Mouse (Mus musculus) G1E-ER4 (cell line): ENCODE measurements around the gene Riox1. TPM values are rescaled to one million over a fixed set of nuclear protein-coding genes. Genes with fewer than 3 reads are reported as not detected.

ENCODE experiments used
- GATA1 ChIP-seq: IDR thresholded peaks from one replicate; pipeline ENCODE4 v1.8.0; 2012; ENCODE audit warnings: low read length, inconsistent platforms
- polyA plus RNA-seq: library from polyadenylated mRNA; stranded (reverse); fragments of >175 nt; gene quantifications from 2 replicates; pipeline ENCODE4 v1.2.3, GENCODE M21; 2012

Riox1 gene
- polyA plus RNA-seq, 1 experiment: 95.7 TPM

DNA sequence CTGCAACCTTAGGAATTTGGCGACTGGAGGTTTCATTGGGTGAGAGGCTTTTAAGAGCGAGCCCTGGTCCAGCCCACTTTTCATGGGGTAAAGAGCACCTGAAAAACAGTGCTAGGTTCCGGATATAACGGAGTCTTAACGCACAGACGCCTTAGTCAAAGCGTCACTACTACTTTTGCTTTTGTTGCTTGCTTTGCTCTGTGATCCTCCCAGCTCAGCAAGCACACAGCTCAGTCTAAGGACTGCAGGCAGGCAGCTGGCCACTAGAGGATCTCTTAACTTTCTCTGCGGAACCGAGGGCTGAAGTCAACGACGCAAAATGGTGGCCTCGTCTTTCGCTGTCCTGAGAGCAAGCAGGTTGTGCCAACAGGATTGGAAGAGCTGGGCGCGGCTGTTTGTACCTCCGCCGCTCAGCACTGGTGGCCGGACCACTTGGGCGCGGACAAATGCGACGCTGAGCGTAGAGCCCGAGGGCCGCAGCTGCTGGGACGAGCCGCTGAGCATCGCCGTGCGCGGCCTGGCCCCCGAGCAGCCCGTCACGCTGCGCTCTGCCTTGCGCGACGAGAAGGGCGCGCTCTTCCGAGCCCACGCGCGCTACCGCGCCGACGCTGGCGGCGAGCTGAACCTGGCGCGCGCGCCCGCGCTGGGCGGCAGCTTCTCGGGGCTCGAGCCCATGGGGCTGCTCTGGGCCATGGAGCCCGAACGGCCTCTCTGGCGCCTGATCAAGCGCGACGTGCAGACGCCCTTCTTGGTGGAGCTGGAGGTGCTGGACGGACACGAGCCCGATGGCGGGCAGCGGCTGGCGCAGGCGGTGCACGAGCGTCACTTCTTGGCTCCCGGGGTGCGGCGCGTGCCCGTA is 37.4 kb downstream of the Riox1 start, which contains the start of gene Acot2:
Gene Acot2, plus strand, starts transcription at position 279 of the 859 bp plus-strand sequence.
- TF ChIP-seq GATA1: no peak

DNA sequence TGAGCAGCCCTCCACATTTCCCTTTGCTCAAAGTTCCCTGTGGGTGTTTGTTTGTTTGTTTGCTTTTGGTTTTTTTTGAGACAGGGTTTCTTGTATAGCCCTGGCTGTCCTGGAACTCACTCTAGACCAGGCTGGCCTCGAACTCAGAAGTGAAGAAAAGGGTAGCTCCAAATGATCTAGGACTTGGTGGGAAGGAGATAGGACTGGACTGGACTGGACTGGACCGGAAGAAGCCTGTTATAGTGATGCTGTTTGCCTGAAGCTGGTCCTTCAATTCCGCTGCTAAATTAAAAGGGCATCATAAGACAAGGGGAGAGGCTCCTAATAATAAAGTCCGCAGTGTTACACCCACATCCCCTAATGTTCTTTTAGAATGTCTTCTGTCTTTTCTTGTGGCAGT is 38.1 kb downstream of the Riox1 start:
- no peak for TF ChIP-seq GATA1

DNA sequence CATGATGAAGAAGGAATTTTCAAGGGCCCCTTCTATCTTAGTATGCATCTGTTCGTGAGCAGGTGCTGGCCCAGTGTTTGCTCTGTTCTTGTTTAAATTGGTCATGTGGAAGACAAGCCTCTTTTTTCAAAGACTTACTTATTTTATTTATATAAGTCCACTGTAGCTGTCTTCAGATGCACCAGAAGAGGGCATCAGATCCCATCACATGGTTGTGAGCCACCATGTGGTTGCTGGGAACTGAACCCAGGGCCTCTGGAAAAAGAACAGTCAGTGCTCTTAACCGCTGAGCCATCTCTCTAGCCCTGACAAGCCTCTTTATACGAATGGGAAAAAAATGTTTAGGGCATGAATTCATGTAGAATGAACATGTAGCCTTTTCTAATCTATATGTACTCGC is 39.0 kb downstream of the Riox1 start:
- no peak for TF ChIP-seq GATA1

DNA sequence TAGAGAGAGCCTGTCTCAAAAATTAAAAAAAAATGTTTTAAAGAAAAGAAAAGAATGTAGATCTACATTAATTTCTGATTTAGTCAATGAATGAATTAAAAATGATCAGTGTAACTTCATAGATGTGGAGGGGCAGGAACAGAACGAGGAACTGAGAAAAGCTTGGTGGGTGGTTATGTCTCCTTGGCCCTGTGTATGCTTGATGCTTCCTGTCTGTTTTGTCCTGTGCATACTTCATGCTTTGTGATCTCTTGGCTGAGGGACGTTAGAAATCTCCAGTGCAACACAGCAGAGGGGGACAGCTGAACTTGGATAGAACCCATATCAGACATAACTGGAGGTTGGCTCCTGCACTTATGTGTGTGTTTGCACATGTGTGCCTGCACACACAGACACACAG is 46.8 kb downstream of the Riox1 start:
- TF ChIP-seq GATA1: no peak

DNA sequence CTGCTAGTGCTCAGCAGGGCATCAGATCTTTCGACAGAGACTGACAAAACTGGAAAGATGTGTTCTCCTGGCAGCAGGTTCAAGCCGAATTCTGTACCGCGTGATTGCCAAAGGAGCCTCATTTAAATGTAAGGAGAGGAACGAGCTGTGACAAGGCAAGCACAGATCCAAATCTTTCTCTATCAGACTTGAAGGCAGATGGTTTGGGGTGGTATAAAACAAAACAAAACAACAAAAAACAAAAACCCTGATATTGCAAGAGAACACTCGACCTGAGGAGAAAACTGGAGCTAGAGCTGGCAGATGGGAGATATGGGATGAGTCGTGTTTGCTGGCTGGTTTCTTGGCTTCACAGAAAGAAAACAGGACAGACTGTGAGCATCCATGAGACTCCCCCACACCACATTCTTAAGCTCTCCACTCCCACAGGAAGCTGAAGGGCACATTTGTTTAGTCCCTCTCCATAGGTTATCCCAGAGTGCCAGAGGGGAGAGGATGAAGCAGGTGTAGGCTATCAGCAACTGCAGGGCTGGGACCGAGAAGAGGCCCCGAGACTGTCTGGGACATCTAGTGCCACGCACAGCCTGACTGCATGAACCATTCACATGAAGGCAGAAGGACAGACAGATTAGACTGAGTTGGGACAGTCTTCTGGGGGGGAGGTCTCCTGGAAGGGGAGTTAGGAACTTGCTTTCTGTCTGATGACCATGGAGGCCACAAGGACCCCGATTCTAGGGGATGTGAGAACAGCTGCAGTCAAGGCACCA is 48.1 kb downstream of the Riox1 start:
- TF ChIP-seq GATA1: no peak

DNA sequence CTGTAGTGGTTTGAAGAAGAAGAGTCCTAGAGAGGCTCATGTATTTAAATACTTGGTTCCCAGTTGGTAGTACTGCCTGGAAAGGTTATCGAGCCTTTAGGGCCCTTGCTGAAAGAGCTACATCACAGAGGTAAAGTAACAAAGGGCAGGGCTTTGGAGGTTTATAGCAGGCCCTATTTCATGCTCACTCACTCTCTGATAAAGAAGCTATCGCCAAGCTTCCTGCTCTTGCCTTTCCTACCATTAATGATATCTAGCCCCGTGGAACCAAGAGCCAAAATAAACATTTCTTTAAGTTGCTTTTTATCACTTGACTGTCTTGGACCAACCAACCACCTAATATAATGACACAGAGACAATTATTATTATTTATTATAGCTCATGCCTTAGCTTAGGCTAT is 50.0 kb downstream of the Riox1 start:
- no peak for TF ChIP-seq GATA1

Other genes starting within 250 kb of the Riox1 start
- not detected in 2 replicates for gene Papln, start 187.0 kb upstream of the Riox1 start, polyA plus RNA-seq
- 24.1 and 25.9 TPM in 2 replicates for gene Numb, start 28.7 kb upstream of the Riox1 start, polyA plus RNA-seq
- gene Heatr4, start 34.2 kb downstream of the Riox1 start, polyA plus RNA-seq: not detected in 2 replicates
- gene Acot2, start 37.3 kb downstream of the Riox1 start, polyA plus RNA-seq: not detected in 2 replicates
- gene Acot1, start 58.9 kb downstream of the Riox1 start, polyA plus RNA-seq: not detected in 2 replicates
- gene Acot4, start 87.8 kb downstream of the Riox1 start, polyA plus RNA-seq: not detected in 2 replicates
- gene Gm49366, start 88.3 kb downstream of the Riox1 start, polyA plus RNA-seq: not detected in 2 replicates
- gene Acot3, start 101.5 kb downstream of the Riox1 start, polyA plus RNA-seq: not detected in 2 replicates
- not detected in 2 replicates for gene Acot5, start 118.7 kb downstream of the Riox1 start, polyA plus RNA-seq
- gene Acot6, start 150.0 kb downstream of the Riox1 start, polyA plus RNA-seq: not detected in 2 replicates
- gene Dnal1, start 163.8 kb downstream of the Riox1 start, polyA plus RNA-seq: not detected in 2 replicates
- gene Pnma1, start 197.9 kb downstream of the Riox1 start, polyA plus RNA-seq: 0.11 and 0.14 TPM in 2 replicates